Mouse (Mus musculus): ENCODE data around the gene Pde4b.

- TF ChIP-seq CTCF (IDR thresholded peaks at IDR 0.05; ENCODE audit: control insufficient read depth, insufficient read depth, insufficient replicate concordance, low read depth, low read length): no peak
- no peak for TF ChIP-seq POLR2A (IDR thresholded peaks at IDR 0.05; ENCODE audit: control insufficient read depth, low read depth, low read length)
Measured at GRCm38 (mm10) chr4:102045183-102046140, 41.9 kb upstream of the Pde4b start.

Measured in testis, adult 2 months (tissue).